Mouse (Mus musculus) heart, embryonic 14.5 days (tissue): ENCODE measurements around the gene Vangl1. TPM values are rescaled to one million over a fixed set of nuclear protein-coding genes. Genes with fewer than 3 reads are reported as not detected.
A peak's percentile ranks its signal among the peaks of the same experiment; 100 is the strongest.

Source experiments
- ATAC-seq: fragments of 200-750 bp; cut with Nextera tagmentation; 2 replicates; pipeline ENCODE4 v1.8.0; 2017; ENCODE audit warnings: low read depth, moderate TSS enrichment; ENCODE audit not compliant: insufficient number of reproducible peaks, insufficient read depth, low FRiP score
- H3K27ac ChIP-seq, 2 experiments: fragments of 200-500 bp in 1 of 2; fragments of 300-500 bp in 1 of 2; sonication (generic) in 1 of 2; replicated peaks in 1 of 2; 2 replicates each; pipeline ENCODE4 v1.5.1; 2012 to 2014; ENCODE audit warnings: low read depth in 2 of 2, low read length in 2 of 2, control low read depth in 1 of 2, mild to moderate bottlenecking in 1 of 2, mixed read lengths in 1 of 2; ENCODE audit not compliant: control insufficient read depth in 1 of 2, insufficient read depth in 1 of 2
- H3K27me3 ChIP-seq: fragments of 300-500 bp; sonication (generic); 2 replicates; pipeline ENCODE4 v1.6.1; 2014; ENCODE audit warnings: mild to moderate bottlenecking, low read length, control low read depth; ENCODE audit not compliant: control insufficient read depth, insufficient read depth
- H3K36me3 ChIP-seq: fragments of 300-500 bp; sonication (generic); 2 replicates; pipeline ENCODE4 v1.6.1; 2014; ENCODE audit warnings: mild to moderate bottlenecking, control low read depth, low read length, mixed read lengths; ENCODE audit not compliant: control insufficient read depth, insufficient read depth
- H3K4me1 ChIP-seq, 2 experiments: fragments of 200-500 bp in 1 of 2; fragments of 300-500 bp in 1 of 2; sonication (generic) in 1 of 2; 2 replicates each; pipeline ENCODE4 v1.6.1; 2012 to 2014; ENCODE audit warnings: low read length in 2 of 2, control low read depth in 1 of 2, mixed read lengths in 1 of 2; ENCODE audit not compliant: control insufficient read depth in 2 of 2, insufficient read depth in 2 of 2
- H3K4me2 ChIP-seq: fragments of 300-500 bp; sonication (generic); 2 replicates; pipeline ENCODE4 v1.6.1; 2014; ENCODE audit warnings: mild to moderate bottlenecking, low read length
- H3K4me3 ChIP-seq, 2 experiments: fragments of 200-500 bp in 1 of 2; fragments of 300-500 bp in 1 of 2; sonication (generic) in 1 of 2; 2 replicates each; pipeline ENCODE4 v1.5.1; 2012 to 2014; ENCODE audit warnings: low read length in 2 of 2, mild to moderate bottlenecking in 2 of 2, control low read depth in 1 of 2, low read depth in 1 of 2, moderate library complexity in 1 of 2; ENCODE audit not compliant: control insufficient read depth in 1 of 2, insufficient read depth in 1 of 2
- H3K9ac ChIP-seq: fragments of 300-500 bp; sonication (generic); 2 replicates; pipeline ENCODE4 v1.6.1; 2014; ENCODE audit warnings: mild to moderate bottlenecking, low read length
- H3K9me3 ChIP-seq: fragments of 300-500 bp; sonication (generic); 2 replicates; pipeline ENCODE4 v1.6.1; 2016; ENCODE audit warnings: low read length, control low read depth; ENCODE audit not compliant: control insufficient read depth
- WGBS: fragments of 180-500 bp; shearing (Covaris S2); extraction: QIAGEN DNeasy Blood & Tissue Kit; methylation state at CpG from one replicate; pipeline ENCODE4 v1.1.7; 2014; 5-methylcytosine and 5-hydroxymethylcytosine counted together
- polyA plus RNA-seq: library from polyadenylated mRNA; unstranded; fragments of >200 nt; fragmentation: Nextera tagmentation; extraction: Ambion mirVana; gene quantifications from 2 replicates; pipeline ENCODE4 v1.2.1, GENCODE M21; 2014

The Vangl1 gene
- polyA plus RNA-seq, 1 experiment from 2014 or later: 26.7 TPM

DNA sequence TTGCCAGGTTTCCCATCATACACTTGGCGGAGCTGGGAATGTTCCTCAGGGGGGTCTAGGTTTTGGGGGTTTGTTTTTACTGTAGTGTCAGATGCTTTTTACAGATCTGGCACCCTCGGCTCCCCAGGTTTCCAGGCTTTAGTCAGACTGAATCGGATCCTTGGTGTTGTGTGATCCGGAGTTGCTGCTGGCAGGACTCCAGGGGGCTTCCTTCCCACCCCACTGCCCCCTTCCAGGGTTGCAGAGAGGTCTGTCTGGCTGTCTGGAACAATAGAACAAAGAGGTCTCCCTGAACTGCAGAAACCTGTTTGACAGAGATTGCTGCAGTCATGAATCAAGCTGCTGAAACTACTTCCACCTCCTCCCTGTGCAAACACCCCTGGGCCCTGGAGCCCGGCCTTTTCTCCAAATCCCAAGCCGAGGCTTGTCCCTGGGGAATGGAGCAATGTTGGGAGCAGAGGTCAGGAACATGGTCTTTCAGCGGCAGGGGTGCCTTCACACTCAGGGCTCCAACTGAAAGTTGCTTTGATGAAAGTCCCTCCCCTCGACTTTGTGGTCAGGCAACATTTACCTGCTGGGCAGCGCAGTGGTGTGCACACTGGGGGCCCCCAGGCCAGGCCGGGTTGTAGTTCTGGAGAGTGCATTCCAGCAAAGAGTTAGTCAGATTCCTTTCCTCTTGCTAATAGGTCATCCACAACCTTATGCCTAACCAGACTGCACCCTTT lies 68.9 kb downstream of the Vangl1 start:
- Histone ChIP-seq H3K9ac (no peak overlapping the region), H3K36me3 (peaks cover 51% of the 10 kb centered on the region), H3K4me2 (no peak overlapping the region), H3K27ac (0 out of 4 replicates have a peak overlapping the region, but pooled peaks of 1 of the 2 experiments have one; percentile 28), H3K4me3 (no peak overlapping the region), H3K4me1 (peaks cover 8 to 9% of the 10 kb centered on the region in 2 experiments), H3K27me3 (no peaks in the 10 kb centered on the region), H3K9me3 (no peaks in the 10 kb centered on the region)
- ATAC-seq: no peak
- 27% methylated on average over 10 of the region's 10 CpGs for WGBS

DNA sequence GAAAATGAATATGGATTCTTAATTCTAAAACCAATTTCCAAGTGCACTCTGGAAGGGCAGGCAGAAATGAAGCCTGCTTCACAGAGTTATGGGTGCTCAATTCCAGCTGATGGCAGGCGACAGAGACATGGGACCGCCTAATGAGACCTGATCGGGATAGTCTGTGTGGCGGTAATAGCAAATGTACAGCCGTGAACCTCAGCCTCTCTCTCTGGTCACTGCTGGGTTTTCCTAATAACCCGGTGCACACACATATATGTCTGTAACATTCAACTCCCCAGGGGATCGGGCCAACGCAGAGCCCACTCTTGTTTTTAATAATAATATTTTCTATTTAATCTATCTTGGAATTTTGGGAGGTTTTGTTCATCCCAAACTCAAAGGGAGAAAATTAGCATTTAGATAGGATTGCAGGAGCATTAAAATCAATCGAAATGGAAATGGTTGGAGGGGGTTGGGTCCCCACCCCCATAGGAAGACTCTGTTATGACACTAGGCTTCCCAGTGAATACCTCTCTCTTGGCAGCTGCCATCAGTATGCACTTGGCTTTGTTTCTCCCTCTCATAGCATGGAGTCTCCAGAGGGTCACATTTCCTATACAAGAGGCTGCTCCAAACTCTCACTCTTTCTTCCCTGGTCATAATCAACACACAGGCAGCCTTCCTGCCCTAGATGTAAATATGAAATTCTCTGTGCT lies 72.7 kb downstream of the Vangl1 start:
- H3K4me3 ChIP-seq: no peak overlapping the region
- no peaks in the 10 kb centered on the region for H3K27me3 ChIP-seq
- WGBS: 93% methylated on average over 9 of the region's 9 CpGs
- H3K27ac ChIP-seq: no peak overlapping the region
- H3K9me3 ChIP-seq: no peaks in the 10 kb centered on the region
- no peak overlapping the region for H3K4me2 ChIP-seq
- H3K4me1 ChIP-seq: peaks cover 9 to 13% of the 10 kb centered on the region in 2 experiments
- peaks cover 61% of the 10 kb centered on the region for H3K36me3 ChIP-seq
- H3K9ac ChIP-seq: no peak overlapping the region
- no peak for ATAC-seq

DNA sequence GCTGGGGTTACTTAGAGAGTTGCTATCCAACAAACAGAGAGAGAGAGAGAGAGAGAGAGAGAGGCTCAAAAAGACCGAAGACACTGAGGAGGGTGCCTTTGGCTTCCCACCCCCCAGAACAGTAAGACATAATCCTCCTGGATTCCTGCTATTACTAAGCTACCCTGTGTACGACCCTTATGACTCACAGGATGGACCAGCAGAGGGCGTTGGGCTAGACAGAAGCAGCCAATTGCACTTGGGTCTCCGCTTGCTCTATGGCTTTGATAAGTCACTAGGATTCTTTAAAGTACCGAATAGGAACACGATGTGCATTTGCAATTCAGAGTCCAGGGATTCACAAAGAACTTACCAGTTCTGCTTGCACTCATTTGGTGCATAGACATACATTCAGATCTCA lies 74.0 kb downstream of the Vangl1 start:
- no peak overlapping the region for H3K9ac ChIP-seq
- H3K36me3 ChIP-seq: peaks cover 70% of the 10 kb centered on the region
- no peak overlapping the region for H3K4me2 ChIP-seq
- no peak for ATAC-seq
- no peaks in the 10 kb centered on the region for H3K9me3 ChIP-seq
- H3K27ac ChIP-seq: no peak overlapping the region
- peaks cover 3 to 7% of the 10 kb centered on the region in 2 experiments; a peak in 3 of 4 replicates for H3K4me1 ChIP-seq
- 57% methylated on average over 6 of the region's 6 CpGs for WGBS
- no peak overlapping the region for H3K4me3 ChIP-seq
- no peaks in the 10 kb centered on the region for H3K27me3 ChIP-seq

DNA sequence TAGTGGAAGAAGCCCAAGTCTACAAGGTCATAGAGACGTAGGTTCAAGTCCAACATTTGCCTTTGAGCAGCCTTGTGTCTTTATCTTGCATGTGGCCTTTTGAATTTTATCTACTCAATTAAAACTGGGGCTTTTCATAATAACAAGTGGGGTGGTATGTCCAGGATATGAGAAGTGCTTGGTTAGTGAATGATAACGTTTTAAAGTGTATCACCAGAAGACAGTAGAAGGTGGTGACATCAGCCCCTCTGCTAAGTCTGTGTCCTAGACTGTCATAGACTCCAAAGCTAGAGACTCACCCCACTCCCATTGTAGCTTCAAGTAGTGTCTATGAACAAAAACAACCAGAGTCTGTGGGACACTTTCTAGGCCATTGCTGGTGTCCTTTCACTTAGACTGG lies 76.3 kb downstream of the Vangl1 start:
- H3K9ac ChIP-seq: no peak overlapping the region
- no peaks in the 10 kb centered on the region for H3K9me3 ChIP-seq
- no peak overlapping the region for H3K4me2 ChIP-seq
- no peak overlapping the region for H3K4me3 ChIP-seq
- H3K27ac ChIP-seq: no peak overlapping the region
- ATAC-seq: no peak
- H3K27me3 ChIP-seq: no peaks in the 10 kb centered on the region
- peaks cover 0 to 4% of the 10 kb centered on the region in 2 experiments; a peak in 1 of 4 replicates for H3K4me1 ChIP-seq
- peaks cover 74% of the 10 kb centered on the region for H3K36me3 ChIP-seq
- WGBS: 73% methylated on average over 2 of the region's 2 CpGs

DNA sequence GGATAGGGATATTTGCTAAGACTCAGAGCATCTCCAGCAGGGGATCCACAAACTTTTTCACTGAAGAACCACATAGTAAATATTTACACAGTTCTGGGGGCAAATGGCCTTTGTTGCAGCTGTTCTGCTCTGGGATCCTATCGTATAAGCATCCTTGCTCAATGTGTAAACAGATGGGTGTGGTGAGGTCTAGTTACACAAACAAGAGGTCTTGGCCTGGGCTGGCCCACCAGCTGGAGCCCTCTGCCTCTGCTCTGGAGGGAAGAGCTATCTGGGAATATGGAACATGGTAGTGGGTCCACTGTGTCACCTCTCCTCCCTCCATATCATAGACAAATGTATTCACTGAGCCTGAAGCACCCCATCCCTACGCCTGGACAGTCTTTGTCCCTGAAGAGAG lies 77.4 kb downstream of the Vangl1 start:
- WGBS: 82% methylated on average over 2 of the region's 2 CpGs
- no peak for ATAC-seq
- H3K36me3 ChIP-seq: peaks cover 67% of the 10 kb centered on the region

DNA sequence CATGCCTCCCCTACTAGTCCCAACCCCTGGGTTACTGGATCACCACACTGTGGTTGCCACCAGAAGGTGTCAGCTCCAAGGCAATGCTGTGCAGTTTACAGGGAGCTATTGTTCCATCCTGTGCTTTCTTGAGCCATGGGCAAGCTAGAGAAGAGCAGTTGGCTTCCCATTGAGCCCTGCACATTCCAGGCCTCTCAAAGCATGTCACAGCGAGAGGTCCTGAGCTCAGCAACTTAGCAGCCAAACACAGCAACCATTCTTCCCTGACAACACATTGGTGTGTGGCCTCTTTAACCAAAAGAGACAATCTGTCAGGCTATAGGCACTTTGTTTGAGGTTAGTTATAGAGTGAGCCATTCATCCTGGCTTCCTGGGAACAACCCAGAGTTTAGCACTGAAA lies 78.9 kb downstream of the Vangl1 start:
- Histone ChIP-seq H3K4me2 (no peak overlapping the region), H3K36me3 (peaks cover 64% of the 10 kb centered on the region), H3K4me1 (peaks cover 0 to 4% of the 10 kb centered on the region in 2 experiments; a peak in 1 of 4 replicates), H3K27me3 (no peaks in the 10 kb centered on the region), H3K9ac (no peak overlapping the region), H3K4me3 (no peak overlapping the region), H3K27ac (no peak overlapping the region), H3K9me3 (0 out of 2 replicates have a peak, but pooled peaks cover 3% of the 10 kb centered on the region)
- no peak for ATAC-seq
- WGBS: 50% methylated on average over 1 of the region's 1 CpGs

More for the DNA sequence above, 77.4 kb downstream of the Vangl1 start:
- Histone ChIP-seq H3K27ac (no peak overlapping the region), H3K27me3 (no peaks in the 10 kb centered on the region), H3K4me2 (no peak overlapping the region), H3K4me1 (peaks cover 0 to 4% of the 10 kb centered on the region in 2 experiments; a peak in 1 of 4 replicates), H3K9me3 (no peaks in the 10 kb centered on the region), H3K9ac (no peak overlapping the region), H3K4me3 (no peak overlapping the region)

DNA sequence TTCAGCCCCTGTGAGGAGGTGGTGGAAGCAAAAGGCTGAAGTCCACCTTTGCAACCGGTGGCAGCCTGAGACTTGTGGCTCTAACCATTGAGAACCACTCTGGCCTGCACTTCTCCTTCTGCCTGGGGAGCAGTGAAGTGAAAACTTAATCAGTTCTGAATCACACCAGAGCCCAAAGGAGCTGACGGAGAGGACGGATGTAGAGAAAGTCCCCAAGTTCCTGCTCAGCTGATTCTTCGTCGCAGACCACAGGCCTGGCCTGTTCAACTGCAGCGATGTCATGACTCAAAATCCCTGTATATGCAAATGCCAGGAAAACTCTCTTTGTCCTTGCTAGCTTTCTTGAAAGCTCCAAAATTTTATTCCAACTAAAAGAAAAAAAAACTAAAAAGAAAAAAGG lies 80.8 kb downstream of the Vangl1 start:
- H3K4me3 ChIP-seq: no peak overlapping the region
- H3K9ac ChIP-seq: no peak overlapping the region
- no peak for ATAC-seq
- H3K27ac ChIP-seq: no peak overlapping the region
- 0 out of 2 replicates have a peak, but pooled peaks cover 3% of the 10 kb centered on the region for H3K9me3 ChIP-seq
- 68% methylated on average over 6 of the region's 6 CpGs for WGBS
- peaks cover 67% of the 10 kb centered on the region for H3K36me3 ChIP-seq
- no peaks in the 10 kb centered on the region for H3K27me3 ChIP-seq
- no peak overlapping the region for H3K4me2 ChIP-seq
- no peaks in the 10 kb centered on the region for H3K4me1 ChIP-seq
